Mouse (Mus musculus): Measurements from ENCODE around the gene Daam2.

DNA sequence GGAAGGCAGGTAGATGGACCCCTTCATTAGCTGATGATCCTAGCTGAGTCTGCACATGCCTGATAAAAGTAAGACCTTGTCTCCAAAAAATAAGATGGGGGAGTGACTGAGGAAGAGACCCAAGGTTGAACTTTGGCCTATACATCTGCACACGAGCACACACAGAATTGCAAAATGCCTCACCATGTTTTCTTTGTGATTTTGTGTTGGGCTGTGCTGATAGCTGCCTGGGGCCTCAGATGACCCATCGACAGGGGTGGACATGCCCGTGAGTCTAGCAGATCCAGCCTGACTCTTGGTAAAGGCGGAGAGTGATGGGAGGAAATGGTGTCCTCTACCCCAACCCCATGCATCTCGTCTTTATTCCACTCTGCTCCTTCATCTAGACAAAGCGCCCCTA lies 129.9 kb downstream of the Daam2 start:
- no peak for TF ChIP-seq GATA1 (IDR thresholded peaks at IDR 0.05; ENCODE audit: low read length)
- no peak for TF ChIP-seq TAL1 (IDR thresholded peaks at IDR 0.05; ENCODE audit: low read length)
